Mouse (Mus musculus): Measurements from ENCODE around the gene Spred3.

DNA sequence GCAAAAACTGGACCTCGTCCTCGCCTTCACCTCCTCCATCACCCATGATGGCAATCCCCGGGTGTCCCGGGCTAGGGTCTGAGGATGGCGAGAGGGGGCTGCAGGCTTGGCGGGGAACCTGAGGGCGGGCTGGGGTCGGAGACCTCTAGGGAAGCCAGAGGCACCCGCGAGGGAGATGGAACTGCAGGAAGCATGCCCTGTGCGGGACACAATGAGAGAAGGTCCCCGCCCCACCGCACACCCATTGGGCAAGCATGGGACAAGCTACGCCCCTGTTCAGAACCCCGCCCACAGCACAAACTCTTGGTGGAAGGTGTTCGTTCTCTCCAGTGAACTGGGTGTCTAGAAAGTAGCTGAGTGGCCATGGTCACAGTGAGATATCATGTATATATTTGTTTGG is 45.2 kb downstream of the Spred3 start, which contains the start of gene Ryr1:
- TF ChIP-seq CTCF (IDR thresholded peaks at IDR 0.05; ENCODE audit: extremely low read depth, insufficient read length, insufficient replicate concordance, low read depth, low read length) (no peak), POLR2A (IDR thresholded peaks at IDR 0.05; ENCODE audit: low read depth, low read length) (no peak)

Measured in small intestine, adult 2 months (tissue).